Comparison of ENCODE assay signal across 21 mouse cellular contexts in genomic region chr4:85762684-85763083, GRCm38 (mm10).
A peak's percentile ranks its signal among the peaks of the same experiment; 100 is the strongest.
DNase-seq lines count a peak whose midpoint lies in the region; ATAC-seq and TF ChIP-seq lines count a peak whose summit lies in the region.
"Had no signal": no experiment of that assay in that cellular context is flagged by ENCODE, and none has a peak within 500 bp of the region (broad histone marks: within the 10 kb centered on the region; RNA-seq: fewer than 3 reads in every experiment).

No protein-coding gene starts in this region.

- peaks cover 19% of the 10 kb centered on the region for H3K4me1 ChIP-seq in forebrain, embryonic 15.5 days
- peaks cover 10% of the 10 kb centered on the region for H3K4me1 ChIP-seq in forebrain, embryonic 10.5 days
- peaks cover 11% of the 10 kb centered on the region for H3K4me1 ChIP-seq in midbrain, embryonic 12.5 days
- H3K4me1 ChIP-seq in midbrain, postnatal 0 days (ENCODE audit: insufficient read depth, low read length) = no peaks in the 10 kb centered on the region
- 0 out of 2 replicates have a peak, but pooled peaks cover 7% of the 10 kb centered on the region for H3K4me1 ChIP-seq in heart, embryonic 12.5 days (replicated peaks)
- no peaks in the 10 kb centered on the region for H3K4me1 ChIP-seq in liver, embryonic 11.5 days (replicated peaks; ENCODE audit: control insufficient read depth, insufficient read depth, low read length)

- no peak overlapping the region for H3K9ac ChIP-seq in forebrain, embryonic 15.5 days (replicated peaks)
- no peak overlapping the region for H3K9ac ChIP-seq in midbrain, embryonic 12.5 days (replicated peaks)
- no peak overlapping the region for H3K9ac ChIP-seq in midbrain, postnatal 0 days (replicated peaks; ENCODE audit: low read length, poor library complexity, severe bottlenecking)
- no peak overlapping the region for H3K9ac ChIP-seq in heart, embryonic 12.5 days
- no peak overlapping the region for H3K9ac ChIP-seq in liver, embryonic 11.5 days (ENCODE audit: low read depth, low read length)
- H3K9ac ChIP-seq: heart, embryonic 15.5 days; limb, embryonic 15.5 days; liver, embryonic 14.5 days had no signal

- H3K4me3 ChIP-seq in forebrain, embryonic 15.5 days = no peak overlapping the region
- no peak overlapping the region for H3K4me3 ChIP-seq in forebrain, embryonic 10.5 days
- H3K4me3 ChIP-seq in midbrain, embryonic 12.5 days = no peak overlapping the region
- no peak overlapping the region for H3K4me3 ChIP-seq in midbrain, postnatal 0 days (ENCODE audit: low read depth, low read length)
- H3K4me3 ChIP-seq in heart, embryonic 12.5 days = no peak overlapping the region
- H3K4me3 ChIP-seq in liver, embryonic 11.5 days (ENCODE audit: low read depth, low read length) = no peak overlapping the region
- H3K4me3 ChIP-seq: heart, embryonic 15.5 days; limb, embryonic 10.5 days; limb, embryonic 15.5 days had no signal

- no peak overlapping the region for H3K4me2 ChIP-seq in forebrain, embryonic 15.5 days (replicated peaks)
- H3K4me2 ChIP-seq in midbrain, embryonic 12.5 days (replicated peaks) = no peak overlapping the region
- no peak overlapping the region for H3K4me2 ChIP-seq in midbrain, postnatal 0 days (ENCODE audit: low read depth, low read length, poor library complexity, severe bottlenecking)
- no peak overlapping the region for H3K4me2 ChIP-seq in heart, embryonic 12.5 days
- H3K4me2 ChIP-seq in liver, embryonic 11.5 days = no peak overlapping the region
- H3K4me2 ChIP-seq: heart, embryonic 15.5 days; limb, embryonic 15.5 days had no signal

- H3K27ac ChIP-seq in forebrain, embryonic 15.5 days (replicated peaks) = no peak overlapping the region
- no peak overlapping the region for H3K27ac ChIP-seq in forebrain, embryonic 10.5 days
- no peak overlapping the region for H3K27ac ChIP-seq in midbrain, embryonic 12.5 days (replicated peaks)
- no peak overlapping the region for H3K27ac ChIP-seq in midbrain, postnatal 0 days (ENCODE audit: low read depth, low read length)
- H3K27ac ChIP-seq in heart, embryonic 12.5 days (ENCODE audit: poor library complexity, severe bottlenecking) = no peak overlapping the region
- no peak overlapping the region for H3K27ac ChIP-seq in liver, embryonic 11.5 days (ENCODE audit: low read depth, low read length)
- H3K27ac ChIP-seq: heart, embryonic 15.5 days; limb, embryonic 10.5 days; limb, embryonic 15.5 days; liver, embryonic 14.5 days; macrophage had no signal

- peak; percentile 42; the same call in 1 of the 2 replicates for ATAC-seq in forebrain, embryonic 15.5 days (replicated peaks)
- ATAC-seq in midbrain, embryonic 12.5 days (ENCODE audit: low FRiP score, low read depth) = peak; percentile 68
- ATAC-seq in midbrain, postnatal 0 days (ENCODE audit: low FRiP score) = peak; percentile 49; the same call in 1 of the 2 replicates
- no peak for ATAC-seq in heart, embryonic 12.5 days (ENCODE audit: insufficient number of reproducible peaks, low FRiP score)
- ATAC-seq in liver, embryonic 11.5 days (replicated peaks; ENCODE audit: low FRiP score) = no peak
- ATAC-seq: hindbrain, embryonic 16.5 days had no signal

- DNase-seq in forebrain, embryonic 10.5 days (ENCODE audit: extremely low spot score, low spot score) = no peak
- peak; percentile 27 for DNase-seq in R1 (ENCODE audit: low read depth, low spot score)
- no peak for DNase-seq in midbrain, postnatal 0 days (ENCODE audit: low spot score)
- DNase-seq in liver, embryonic 11.5 days (ENCODE audit: low spot score) = no peak
- DNase-seq: adrenal gland, adult 8-10 months; cerebellum, adult 8-10 months; cerebellum, postnatal 25 days; kidney, adult 18-20 months; layer of hippocampus, adult 9-11 months; lung, adult 2 months; lung, postnatal 10 days; thymus, adult 2 months had no signal

- no peaks in the 10 kb centered on the region for H3K27me3 ChIP-seq in forebrain, embryonic 15.5 days
- no peaks in the 10 kb centered on the region for H3K27me3 ChIP-seq in forebrain, embryonic 10.5 days (ENCODE audit: poor library complexity, severe bottlenecking)
- peaks cover 15% of the 10 kb centered on the region for H3K27me3 ChIP-seq in midbrain, embryonic 12.5 days
- H3K27me3 ChIP-seq in midbrain, postnatal 0 days (ENCODE audit: insufficient read depth, low read length) = no peaks in the 10 kb centered on the region
- H3K27me3 ChIP-seq in heart, embryonic 12.5 days (replicated peaks) = no peaks in the 10 kb centered on the region
- H3K27me3 ChIP-seq in liver, embryonic 11.5 days (replicated peaks; ENCODE audit: control insufficient read depth, insufficient read depth, low read length) = no peaks in the 10 kb centered on the region
- H3K27me3 ChIP-seq: heart, embryonic 15.5 days; limb, embryonic 15.5 days had no signal

- no peaks in the 10 kb centered on the region for H3K36me3 ChIP-seq in forebrain, embryonic 15.5 days
- no peaks in the 10 kb centered on the region for H3K36me3 ChIP-seq in forebrain, embryonic 10.5 days (replicated peaks)
- no peaks in the 10 kb centered on the region for H3K36me3 ChIP-seq in midbrain, embryonic 12.5 days
- no peaks in the 10 kb centered on the region for H3K36me3 ChIP-seq in midbrain, postnatal 0 days (ENCODE audit: insufficient read depth, low read length)
- H3K36me3 ChIP-seq in heart, embryonic 12.5 days = no peaks in the 10 kb centered on the region
- no peaks in the 10 kb centered on the region for H3K36me3 ChIP-seq in liver, embryonic 11.5 days (ENCODE audit: control insufficient read depth, insufficient read depth, low read length)
- H3K36me3 ChIP-seq: heart, embryonic 15.5 days; limb, embryonic 10.5 days; limb, embryonic 15.5 days had no signal

- H3K9me3 ChIP-seq in forebrain, embryonic 15.5 days = no peaks in the 10 kb centered on the region
- H3K9me3 ChIP-seq in forebrain, embryonic 10.5 days = no peaks in the 10 kb centered on the region
- no peaks in the 10 kb centered on the region for H3K9me3 ChIP-seq in midbrain, embryonic 12.5 days
- H3K9me3 ChIP-seq in midbrain, postnatal 0 days (ENCODE audit: low read length) = no peaks in the 10 kb centered on the region
- H3K9me3 ChIP-seq in heart, embryonic 12.5 days (replicated peaks) = no peaks in the 10 kb centered on the region
- no peaks in the 10 kb centered on the region for H3K9me3 ChIP-seq in liver, embryonic 11.5 days (ENCODE audit: control insufficient read depth, low read length)
- H3K9me3 ChIP-seq: heart, embryonic 15.5 days; limb, embryonic 10.5 days; limb, embryonic 15.5 days had no signal

- TF ChIP-seq CTCF in midbrain, postnatal 0 days (IDR thresholded peaks at IDR 0.05) = no peak

- WGBS in forebrain, embryonic 15.5 days = 60% methylated on average over 3 of the region's 3 CpGs
- 91% methylated on average over 3 of the region's 3 CpGs for WGBS in forebrain, embryonic 10.5 days
- 53% methylated on average over 3 of the region's 3 CpGs for WGBS in midbrain, embryonic 12.5 days
- 50% methylated on average over 3 of the region's 3 CpGs for WGBS in midbrain, postnatal 0 days
- WGBS in heart, embryonic 12.5 days = 76% methylated on average over 3 of the region's 3 CpGs
- WGBS in liver, embryonic 11.5 days = 85% methylated on average over 3 of the region's 3 CpGs

Comparison
In these comparisons a context has a peak if more than half of its experiments do, and no peak if none do; other contexts are left out.
1. ATAC-seq: peak in forebrain, embryonic 15.5 days (single experiment), midbrain, embryonic 12.5 days (single experiment) and midbrain, postnatal 0 days (single experiment); none in heart, embryonic 12.5 days (single experiment) and liver, embryonic 11.5 days (single experiment).